13 mouse cellular contexts compared by ENCODE assay signal in the genomic region with DNA sequence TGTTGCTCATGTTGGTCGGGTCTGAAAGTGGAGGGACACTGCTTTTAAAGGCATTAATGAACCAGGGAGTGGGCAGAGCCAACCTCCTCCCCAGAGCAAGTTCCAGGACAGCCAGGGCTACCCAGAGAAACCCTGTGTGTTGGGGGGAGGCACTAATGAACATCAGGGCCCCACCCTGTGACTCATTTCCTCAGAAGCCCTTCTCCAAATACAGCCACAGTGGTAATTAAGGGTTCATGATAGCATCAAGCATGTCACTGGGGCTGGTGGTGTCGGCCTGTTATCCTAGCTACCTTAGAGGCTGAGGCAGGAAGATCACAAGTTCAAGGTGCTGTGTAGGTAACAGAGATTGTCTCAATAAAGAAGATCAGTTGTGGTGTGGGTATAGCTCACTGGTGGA. TPM values are rescaled to one million over a fixed set of nuclear protein-coding genes. Genes with fewer than 3 reads are reported as not detected.
DNase-seq lines count a peak whose midpoint lies in the region; ATAC-seq and TF ChIP-seq lines count a peak whose summit lies in the region.
"Had no signal": no experiment of that assay in that cellular context is flagged by ENCODE, and none has a peak within 500 bp of the region (broad histone marks: within the 10 kb centered on the region; RNA-seq: fewer than 3 reads in every experiment).

No protein-coding gene starts in this region.

- dilution Hi-C loops in CH12.LX (cut with MboI; ENCODE audit: extremely low pct_ligation_motif_present, extremely low pct_unique_long_range_greater_than_20kb, low sequenced_read_pairs), result no loop called here

- in situ Hi-C loops in CH12.LX (cut with MboI; ENCODE audit: low pct_ligation_motif_present, low pct_unique_long_range_greater_than_20kb, low sequenced_read_pairs), result loop anchor here (10.0 kb wide), 1 partner anchor 207 kb away; the partner anchor contains the start of gene Prkcz

- H3K79me2 ChIP-seq in C2C12 (ENCODE audit: control insufficient read depth, insufficient read depth), result peaks cover 100% of the 10 kb centered on the region
- peaks cover 85% of the 10 kb centered on the region for H3K79me2 ChIP-seq in CH12.LX (replicated peaks; ENCODE audit: control insufficient read depth, extremely low read depth, insufficient read depth, poor library complexity, severe bottlenecking)

- no peak for TF ChIP-seq CTCF in C2C12 (IDR thresholded peaks at IDR 0.05; ENCODE audit: control insufficient read depth, insufficient read depth, insufficient read length)
- no peak for TF ChIP-seq CTCF in CH12.LX (conservative IDR thresholded peaks at IDR 0.05 in 1 of 2, IDR thresholded peaks at IDR 0.05 in 1 of 2; ENCODE audit: low read depth in 2 of 2, low read length in 2 of 2)
- no peak for TF ChIP-seq CTCF in embryonic fibroblast, embryonic 13.5 days (IDR thresholded peaks at IDR 0.05; ENCODE audit: borderline replicate concordance, insufficient read depth, low read length)

- peaks cover 17% of the 10 kb centered on the region for H3K36me3 ChIP-seq in C2C12 (ENCODE audit: control insufficient read depth, insufficient read depth)
- peaks cover 0 to 57% of the 10 kb centered on the region in 2 experiments for H3K36me3 ChIP-seq in CH12.LX (replicated peaks in 1 of 2; ENCODE audit: control insufficient read depth in 1 of 2, insufficient read depth in 1 of 2, low read length in 1 of 2)
- H3K36me3 ChIP-seq in forebrain, embryonic 12.5 days (replicated peaks), result 0 out of 2 replicates have a peak, but pooled peaks cover under 1% of the 10 kb centered on the region

- no peak overlapping the region for H3K4me2 ChIP-seq in CH12.LX (ENCODE audit: insufficient read depth, low read depth, poor library complexity, severe bottlenecking)
- no peak overlapping the region for H3K4me2 ChIP-seq in forebrain, embryonic 12.5 days
- H3K4me2 ChIP-seq: hindbrain, embryonic 13.5 days had no signal

- no peak for TF ChIP-seq POLR2A in CH12.LX (IDR thresholded peaks at IDR 0.05; ENCODE audit: low read depth, low read length)
- no peak for TF ChIP-seq POLR2A in embryonic fibroblast, embryonic 13.5 days (IDR thresholded peaks at IDR 0.05; ENCODE audit: low read depth, low read length)

- no peak for TF ChIP-seq EP300 in CH12.LX (IDR thresholded peaks at IDR 0.05; ENCODE audit: low read length)

- peak overlapping the region; percentile 14 for H3ac ChIP-seq in C2C12 (ENCODE audit: control insufficient read depth, insufficient read length, low read depth)

- DNase-seq in CH12.LX (ENCODE audit: extremely low read depth), result peak; percentile 29
- no peak for DNase-seq in right cerebral cortex, adult 18-20 months
- no peak for DNase-seq in gastrocnemius, postnatal 25 days
- DNase-seq: cerebellum, postnatal 10 days; layer of hippocampus, adult 9-11 months; left cerebral cortex, postnatal 4 days; lung, postnatal 10 days; right cerebral cortex, postnatal 4 days had no signal

- WGBS in forebrain, embryonic 12.5 days, result 87% methylated on average over 2 of the region's 2 CpGs

- H3K27ac ChIP-seq in CH12.LX (ENCODE audit: insufficient read depth, low read depth), result no peak overlapping the region
- H3K27ac ChIP-seq in embryonic fibroblast, embryonic 13.5 days (ENCODE audit: insufficient read depth, low read length), result peak overlapping the region; percentile 56; the same call in 1 of the 2 replicates
- H3K27ac ChIP-seq in forebrain, embryonic 12.5 days, result no peak overlapping the region
- H3K27ac ChIP-seq: hindbrain, embryonic 13.5 days had no signal

- H3K27me3 ChIP-seq in C2C12 (ENCODE audit: control insufficient read depth, insufficient read depth, insufficient read length) (no peaks in the 10 kb centered on the region), CH12.LX (replicated peaks) (no peaks in the 10 kb centered on the region)
- no peaks in the 10 kb centered on the region for H3K27me3 ChIP-seq in forebrain, embryonic 12.5 days
- H3K27me3 ChIP-seq: hindbrain, embryonic 13.5 days had no signal

- peaks cover 7 to 70% of the 10 kb centered on the region in 2 experiments for H3K4me1 ChIP-seq in CH12.LX (ENCODE audit: control insufficient read depth in 1 of 2, insufficient read depth in 2 of 2)
- H3K4me1 ChIP-seq in embryonic fibroblast, embryonic 13.5 days (ENCODE audit: control insufficient read depth, insufficient read depth, low read length), result peaks cover 10% of the 10 kb centered on the region
- no peaks in the 10 kb centered on the region for H3K4me1 ChIP-seq in forebrain, embryonic 12.5 days

- no peak for TF ChIP-seq RAD21 in CH12.LX (IDR thresholded peaks at IDR 0.05; ENCODE audit: low read depth, low read length)

- H3K4me3 ChIP-seq in C2C12 (ENCODE audit: insufficient read depth, poor library complexity, severe bottlenecking) (no peak overlapping the region), CH12.LX (replicated peaks in 1 of 3; ENCODE audit: low read depth in 2 of 3, low read length in 2 of 3, poor library complexity in 1 of 3) (no peak overlapping the region)
- no peak overlapping the region for H3K4me3 ChIP-seq in embryonic fibroblast, embryonic 13.5 days (ENCODE audit: insufficient read depth, low read length)
- no peak overlapping the region for H3K4me3 ChIP-seq in forebrain, embryonic 12.5 days (replicated peaks)
- H3K4me3 ChIP-seq: hindbrain, embryonic 13.5 days had no signal

- H3K79me3 ChIP-seq in C2C12 (ENCODE audit: low read depth), result peaks cover 95% of the 10 kb centered on the region

- ATAC-seq in megakaryocyte progenitor cell, adult 5-6 weeks (replicated peaks; ENCODE audit: poor library complexity), result 0 out of 2 replicates have a peak, but pooled peaks have one; percentile 29
- ATAC-seq in forebrain, embryonic 12.5 days (ENCODE audit: low FRiP score), result no peak

- H3K9me3 ChIP-seq in CH12.LX (replicated peaks; ENCODE audit: low read length), result no peaks in the 10 kb centered on the region
- no peaks in the 10 kb centered on the region for H3K9me3 ChIP-seq in forebrain, embryonic 12.5 days
- H3K9me3 ChIP-seq: hindbrain, embryonic 13.5 days had no signal

- no peak overlapping the region for H3K9ac ChIP-seq in CH12.LX (ENCODE audit: insufficient read depth, low read depth)
- H3K9ac ChIP-seq in forebrain, embryonic 12.5 days, result no peak overlapping the region
- H3K9ac ChIP-seq: hindbrain, embryonic 13.5 days had no signal

TF ChIP-seq in C2C12, 6 proteins besides CTCF, POLR2A, EP300 and RAD21:
- TF ChIP-seq MAX (IDR thresholded peaks at IDR 0.05), result no peak
- TF ChIP-seq FOSL1 (IDR thresholded peaks at IDR 0.05; ENCODE audit: insufficient read depth, low read length, poor library complexity, severe bottlenecking), result peak; percentile 10

TF ChIP-seq in CH12.LX, 34 proteins besides CTCF, POLR2A, EP300 and RAD21:
- TF ChIP-seq TCF12 (IDR thresholded peaks at IDR 0.05; ENCODE audit: low read depth, low read length) (no peak), NELFE (IDR thresholded peaks at IDR 0.05; ENCODE audit: low read depth, low read length) (no peak), USF2 (conservative IDR thresholded peaks at IDR 0.05; ENCODE audit: low read depth, low read length) (no peak), ELF1 (IDR thresholded peaks at IDR 0.05; ENCODE audit: low read depth, low read length) (no peak), ETS1 (conservative IDR thresholded peaks at IDR 0.05; ENCODE audit: low read depth, low read length) (no peak), SMC3 (IDR thresholded peaks at IDR 0.05; ENCODE audit: low read depth, low read length) (no peak), UBTF (IDR thresholded peaks at IDR 0.05; ENCODE audit: low read depth, low read length) (no peak), ZMIZ1 (IDR thresholded peaks at IDR 0.05; ENCODE audit: low read depth, low read length) (no peak), CHD1 (IDR thresholded peaks at IDR 0.05; ENCODE audit: low read depth, low read length) (no peak), JUND (conservative IDR thresholded peaks at IDR 0.05; ENCODE audit: low read depth, low read length) (no peak), CHD2 (IDR thresholded peaks at IDR 0.05; ENCODE audit: low read length) (no peak), HCFC1 (IDR thresholded peaks at IDR 0.05; ENCODE audit: low read depth, low read length) (no peak), MEF2A (IDR thresholded peaks at IDR 0.05; ENCODE audit: borderline replicate concordance, low read depth, low read length) (no peak)

RNA-seq across cellular contexts. Expression of gene Nadk, which starts 9.3 kb away (rescaled TPM):
- 209 TPM for polyA plus RNA-seq in C2C12 (2012; fragmentation: generic; extraction: Trizol)
- 138 and 162 TPM in 2 replicates for total RNA-seq in CH12.LX (2012; rRNA removed)
- 193 and 204 TPM in 2 replicates for total RNA-seq in CH12.LX (2014; rRNA removed)
- polyA plus RNA-seq in CH12.LX (2012; ENCODE audit: insufficient read length, low read depth), result 199 and 212 TPM in 2 replicates
- 116 and 130 TPM in 2 replicates for polyA plus RNA-seq in embryonic fibroblast, embryonic 13.5 days (2011; ENCODE audit: insufficient read length, low read depth, missing spikeins)
- total RNA-seq in megakaryocyte progenitor cell, adult 5-6 weeks (2015), result 78.5 and 79.7 TPM in 2 replicates
- total RNA-seq in megakaryocyte progenitor cell, adult 5-6 weeks (2017), result 71.3 and 72.4 TPM in 2 replicates
- 93.5 and 101 TPM in 2 replicates for polyA plus RNA-seq in forebrain, embryonic 12.5 days (2016; fragmentation: Nextera tagmentation; extraction: Ambion mirVana)
- 10 to 100 TPM; 17.3 to 19.2 TPM for total RNA-seq in gastrocnemius, postnatal 25 days (2021)

RNA-seq across cellular contexts. Expression of gene Slc35e2, which starts 29.8 kb away (rescaled TPM):
- polyA plus RNA-seq in C2C12 (2012; fragmentation: generic; extraction: Trizol), result 6.3 TPM
- 14.2 and 14.6 TPM in 2 replicates for total RNA-seq in CH12.LX (2012; rRNA removed)
- 9.9 and 10.4 TPM in 2 replicates for total RNA-seq in CH12.LX (2014; rRNA removed)
- polyA plus RNA-seq in CH12.LX (2012; ENCODE audit: insufficient read length, low read depth), result 6.2 and 8.2 TPM in 2 replicates
- polyA plus RNA-seq in embryonic fibroblast, embryonic 13.5 days (2011; ENCODE audit: insufficient read length, low read depth, missing spikeins), result 11.7 and 13.5 TPM in 2 replicates
- total RNA-seq in megakaryocyte progenitor cell, adult 5-6 weeks (2015), result 16.8 and 20.2 TPM in 2 replicates
- 8.9 and 11.0 TPM in 2 replicates for total RNA-seq in megakaryocyte progenitor cell, adult 5-6 weeks (2017)
- polyA plus RNA-seq in forebrain, embryonic 12.5 days (2016; fragmentation: Nextera tagmentation; extraction: Ambion mirVana), result 12.9 and 14.1 TPM in 2 replicates
- 1 to 10 TPM; 3.7 TPM for total RNA-seq in gastrocnemius, postnatal 25 days (2021)

RNA-seq across cellular contexts. Expression of gene Cdk11b, which starts 53.2 kb away (rescaled TPM):
- polyA plus RNA-seq in C2C12 (2012; fragmentation: generic; extraction: Trizol) (40.4 TPM), CH12.LX (2012; ENCODE audit: insufficient read length, low read depth) (82.0 and 106 TPM in 2 replicates)
- total RNA-seq in CH12.LX (2012; rRNA removed) (26.6 and 32.5 TPM in 2 replicates), CH12.LX (2014; rRNA removed) (13.0 and 15.6 TPM in 2 replicates)
- 75.2 and 77.0 TPM in 2 replicates for polyA plus RNA-seq in embryonic fibroblast, embryonic 13.5 days (2011; ENCODE audit: insufficient read length, low read depth, missing spikeins)
- total RNA-seq in megakaryocyte progenitor cell, adult 5-6 weeks (2015), result 34.5 and 39.3 TPM in 2 replicates
- 50.7 and 56.0 TPM in 2 replicates for total RNA-seq in megakaryocyte progenitor cell, adult 5-6 weeks (2017)
- polyA plus RNA-seq in forebrain, embryonic 12.5 days (2016; fragmentation: Nextera tagmentation; extraction: Ambion mirVana), result 91.6 and 97.7 TPM in 2 replicates
- total RNA-seq in gastrocnemius, postnatal 25 days (2021), result 10 to 100 TPM; 25.9 to 26.1 TPM
